Mouse (Mus musculus) C2C12 (cell line): ENCODE results near the gene Col9a1. TPM values are rescaled to one million over a fixed set of nuclear protein-coding genes. Genes with fewer than 3 reads are reported as not detected.

Experiments
- H3K27me3 ChIP-seq: one replicate; pipeline ENCODE4 v1.6.1; 2011; ENCODE audit not compliant: control insufficient read depth, insufficient read depth, insufficient read length
- H3K36me3 ChIP-seq: one replicate; pipeline ENCODE4 v1.6.1; 2011; ENCODE audit not compliant: control insufficient read depth, insufficient read depth
- H3K4me3 ChIP-seq: one replicate; pipeline ENCODE4 v1.5.1; 2011; ENCODE audit warnings: mild to moderate bottlenecking, control low read depth; ENCODE audit not compliant: poor library complexity, insufficient read depth, severe bottlenecking
- H3K79me2 ChIP-seq: one replicate; pipeline ENCODE4 v1.6.1; 2011; ENCODE audit not compliant: control insufficient read depth, insufficient read depth
- H3K79me3 ChIP-seq: one replicate; pipeline ENCODE4 v1.6.1; 2011; ENCODE audit warnings: low read depth, control low read depth
- H3ac ChIP-seq: one replicate; pipeline ENCODE3; 2011; ENCODE audit warnings: low read depth; ENCODE audit not compliant: control insufficient read depth, insufficient read length
- CEBPB ChIP-seq: IDR thresholded peaks from one replicate; pipeline ENCODE4 v1.6.1; 2011; ENCODE audit warnings: low read depth, mild to moderate bottlenecking, control low read depth, moderate library complexity
- CTCF ChIP-seq: IDR thresholded peaks from one replicate; pipeline ENCODE4 v1.5.1; 2011; ENCODE audit not compliant: control insufficient read depth, insufficient read depth, insufficient read length
- FOSL1 ChIP-seq: IDR thresholded peaks from one replicate; pipeline ENCODE4 v1.8.0; 2011; ENCODE audit warnings: mild to moderate bottlenecking, low read length; ENCODE audit not compliant: poor library complexity, insufficient read depth, severe bottlenecking
- MAX ChIP-seq: IDR thresholded peaks from one replicate; pipeline ENCODE4 v1.6.1; 2011; ENCODE audit warnings: mild to moderate bottlenecking, control low read depth
- MYOD1 ChIP-seq: IDR thresholded peaks from one replicate; pipeline ENCODE4 v1.6.1; 2011; ENCODE audit warnings: low read depth; ENCODE audit not compliant: control insufficient read depth, insufficient read length
- MYOG ChIP-seq: IDR thresholded peaks from one replicate; pipeline ENCODE4 v1.6.1; 2011; ENCODE audit not compliant: control insufficient read depth, insufficient read length; ENCODE audit errors: extremely low read depth
- USF1 ChIP-seq: IDR thresholded peaks from one replicate; pipeline ENCODE4 v1.6.1; 2011; ENCODE audit warnings: low read depth, mild to moderate bottlenecking, control low read depth, moderate library complexity
- polyA plus RNA-seq: library from polyadenylated mRNA; unstranded; fragments of >200 nt; fragmentation: generic; extraction: Trizol; gene quantifications from one replicate; pipeline ENCODE4 v1.2.1, GENCODE M21; 2012; ENCODE audit warnings: missing spikeins

Gene Col9a1
- polyA plus RNA-seq, 1 experiment = not detected

- no peak for TF ChIP-seq MAX
- no peak for TF ChIP-seq USF1
- no peak for TF ChIP-seq FOSL1
- TF ChIP-seq CTCF = no peak
- TF ChIP-seq MYOG = no peak
- no peak for TF ChIP-seq CEBPB
- no peak for TF ChIP-seq MYOD1
Observed at GRCm38 (mm10) chr1:24248294-24249104, 71.1 kb downstream of the Col9a1 start.

DNA sequence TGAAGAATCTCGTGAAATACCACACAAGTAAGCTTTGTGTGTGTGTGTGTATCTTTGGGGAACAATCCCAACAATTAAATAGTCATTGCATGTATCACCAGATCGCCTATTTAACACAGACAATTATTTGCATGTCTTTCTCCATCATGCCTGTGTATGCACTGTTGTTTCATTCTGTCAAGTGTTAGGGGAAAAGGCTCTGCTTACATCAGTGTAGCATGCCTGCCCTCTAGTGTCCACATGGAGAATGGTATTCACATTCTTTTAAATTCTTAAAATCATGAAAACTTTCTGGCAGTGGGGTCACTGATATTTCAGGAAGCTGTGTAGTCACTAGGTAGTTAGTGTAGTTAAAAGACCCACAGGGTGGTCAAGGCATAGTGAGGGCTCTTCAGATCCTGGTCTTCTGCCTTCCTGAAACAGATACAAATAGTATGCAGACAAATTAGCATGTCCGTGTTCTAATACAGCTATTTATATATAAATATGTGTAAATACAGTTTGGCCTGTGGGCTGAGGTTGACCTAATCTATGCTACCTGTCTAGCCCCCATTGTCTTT is 71.8 kb downstream of the Col9a1 start:
- Histone ChIP-seq H3K4me3 (no peak overlapping the region), H3K79me2 (no peaks in the 10 kb centered on the region), H3K27me3 (peaks cover 3% of the 10 kb centered on the region), H3K36me3 (no peaks in the 10 kb centered on the region), H3ac (no peak overlapping the region), H3K79me3 (no peaks in the 10 kb centered on the region)
- TF ChIP-seq CTCF (peak; percentile 21), MAX (no peak), CEBPB (no peak), MYOD1 (no peak), USF1 (no peak), MYOG (no peak)

More at GRCm38 (mm10) chr1:24248294-24249104, 71.1 kb downstream of the Col9a1 start:
- Histone ChIP-seq H3K79me2 (no peaks in the 10 kb centered on the region), H3K4me3 (no peak overlapping the region), H3K36me3 (no peaks in the 10 kb centered on the region), H3K79me3 (no peaks in the 10 kb centered on the region), H3ac (no peak overlapping the region), H3K27me3 (peaks cover 3% of the 10 kb centered on the region)

- Histone ChIP-seq H3K36me3 (no peaks in the 10 kb centered on the region), H3K79me3 (no peaks in the 10 kb centered on the region), H3K79me2 (no peaks in the 10 kb centered on the region), H3K27me3 (no peaks in the 10 kb centered on the region), H3K4me3 (no peak overlapping the region), H3ac (no peak overlapping the region)
- TF ChIP-seq MAX = no peak
- no peak for TF ChIP-seq CEBPB
- TF ChIP-seq USF1 = no peak
- no peak for TF ChIP-seq FOSL1
- TF ChIP-seq MYOG = no peak
- no peak for TF ChIP-seq CTCF
- TF ChIP-seq MYOD1 = no peak
Observed at GRCm38 (mm10) chr1:24257961-24258360, 80.6 kb downstream of the Col9a1 start.

DNA sequence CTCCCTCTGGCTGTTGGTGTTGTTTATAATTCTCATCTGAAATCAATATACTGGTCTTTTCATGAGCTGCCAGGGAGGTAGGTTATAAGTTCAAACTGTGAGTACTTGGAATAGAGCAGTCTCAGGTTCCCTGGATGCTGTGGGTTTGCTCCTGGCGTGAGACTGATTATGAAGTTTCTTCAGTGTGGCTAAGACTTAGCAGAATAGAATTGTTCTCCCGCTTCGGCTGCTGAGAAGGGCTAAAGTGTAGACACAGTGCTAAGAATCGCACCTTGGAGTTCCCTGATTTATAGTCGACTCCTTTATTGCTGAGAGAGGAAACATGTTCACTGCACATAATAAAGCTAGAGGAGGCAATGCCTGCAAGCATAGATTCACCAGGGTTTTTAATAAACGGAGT is 82.0 kb downstream of the Col9a1 start:
- Histone ChIP-seq H3K27me3 (no peaks in the 10 kb centered on the region), H3K36me3 (no peaks in the 10 kb centered on the region)

GRCm38 (mm10) chr1:24261181-24261580 is 83.8 kb downstream of the Col9a1 start:
- no peaks in the 10 kb centered on the region for H3K27me3 ChIP-seq
- no peak overlapping the region for H3K4me3 ChIP-seq
- no peaks in the 10 kb centered on the region for H3K79me2 ChIP-seq
- H3ac ChIP-seq = no peak overlapping the region
- H3K79me3 ChIP-seq = no peaks in the 10 kb centered on the region
- H3K36me3 ChIP-seq = no peaks in the 10 kb centered on the region
- no peak for TF ChIP-seq MAX
- TF ChIP-seq USF1 = no peak
- no peak for TF ChIP-seq CEBPB

More for the DNA sequence above, 82.0 kb downstream of the Col9a1 start:
- no peak for TF ChIP-seq FOSL1
- TF ChIP-seq USF1 = no peak
- TF ChIP-seq MYOD1 = no peak
- no peak for TF ChIP-seq MYOG
- no peak for TF ChIP-seq MAX
- TF ChIP-seq CEBPB = no peak
- TF ChIP-seq CTCF = no peak
- Histone ChIP-seq H3K79me3 (no peaks in the 10 kb centered on the region), H3K4me3 (no peak overlapping the region), H3K79me2 (no peaks in the 10 kb centered on the region), H3ac (no peak overlapping the region)

GRCm38 (mm10) chr1:24267022-24267421 is 89.6 kb downstream of the Col9a1 start:
- Histone ChIP-seq H3ac (no peak overlapping the region), H3K27me3 (no peaks in the 10 kb centered on the region), H3K79me2 (no peaks in the 10 kb centered on the region), H3K4me3 (no peak overlapping the region), H3K79me3 (no peaks in the 10 kb centered on the region), H3K36me3 (no peaks in the 10 kb centered on the region)
- TF ChIP-seq CEBPB = no peak
- no peak for TF ChIP-seq USF1
- no peak for TF ChIP-seq MYOG
- no peak for TF ChIP-seq MYOD1
- no peak for TF ChIP-seq CTCF
- no peak for TF ChIP-seq MAX
- TF ChIP-seq FOSL1 = no peak
